Mouse (Mus musculus): ENCODE data around the gene Vcl.

DNA sequence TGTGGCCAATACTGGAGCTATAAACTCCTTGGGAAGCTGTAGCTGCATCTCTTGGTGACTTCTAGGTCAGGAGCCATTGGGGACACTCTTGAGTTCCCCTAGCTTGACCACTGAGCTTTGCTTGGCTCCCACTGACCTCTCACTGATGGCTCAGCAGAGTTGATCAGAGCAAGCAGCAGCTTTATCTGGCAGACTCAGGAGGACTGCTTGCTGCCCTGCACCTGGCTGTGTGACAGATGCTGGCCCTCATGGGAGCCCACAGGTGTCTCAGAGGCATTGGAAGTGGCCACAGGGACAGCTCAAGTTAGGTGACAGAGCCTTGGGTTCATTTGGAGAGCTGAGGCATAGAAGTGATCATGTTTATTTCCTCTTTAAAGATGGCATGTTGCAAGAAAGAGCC, 98.3 kb downstream of the Vcl start:
- no peak for TF ChIP-seq POLR2A (IDR thresholded peaks at IDR 0.05; ENCODE audit: low read depth, low read length)
- TF ChIP-seq MAZ (IDR thresholded peaks at IDR 0.05; ENCODE audit: low read depth, low read length): no peak
- TF ChIP-seq ZKSCAN1 (IDR thresholded peaks at IDR 0.05; ENCODE audit: borderline replicate concordance, low read depth, low read length): no peak
- no peak for TF ChIP-seq KAT2A (IDR thresholded peaks at IDR 0.05; ENCODE audit: insufficient replicate concordance, low read length)
- TF ChIP-seq CTCF (conservative IDR thresholded peaks at IDR 0.05 in 1 of 2, IDR thresholded peaks at IDR 0.05 in 1 of 2; ENCODE audit: low read depth in 2 of 2, low read length in 2 of 2): no peak

All from CH12.LX (cell line).